Mouse (Mus musculus) layer of hippocampus, adult 9-11 months (tissue): Measurements from ENCODE around the gene Txnrd2.

Experiments
- DNase-seq: peaks from one replicate; pipeline ENCODE4 v3.0.0; 2022

Gene Txnrd2

DNA sequence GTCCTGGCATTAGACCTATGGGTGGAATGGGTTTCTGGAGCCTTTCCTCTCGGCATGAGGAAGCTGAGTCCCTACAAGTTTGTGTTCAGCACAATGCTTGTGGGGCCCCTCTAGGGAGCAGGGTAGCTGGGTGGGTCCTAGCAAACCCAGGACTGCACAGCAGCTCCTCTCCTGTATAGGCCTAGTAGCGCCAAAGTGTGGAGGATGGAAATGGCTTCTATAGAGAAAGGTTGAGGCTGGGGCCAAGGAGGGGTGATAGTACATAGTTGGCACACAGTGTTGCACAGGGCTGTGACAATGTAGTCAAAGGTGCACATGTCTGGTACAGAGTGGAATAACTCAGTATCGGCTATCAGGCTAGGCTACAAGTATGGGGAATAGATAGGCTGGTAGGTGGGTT is 32.1 kb upstream of the Txnrd2 start:
- DNase-seq: no peak

DNA sequence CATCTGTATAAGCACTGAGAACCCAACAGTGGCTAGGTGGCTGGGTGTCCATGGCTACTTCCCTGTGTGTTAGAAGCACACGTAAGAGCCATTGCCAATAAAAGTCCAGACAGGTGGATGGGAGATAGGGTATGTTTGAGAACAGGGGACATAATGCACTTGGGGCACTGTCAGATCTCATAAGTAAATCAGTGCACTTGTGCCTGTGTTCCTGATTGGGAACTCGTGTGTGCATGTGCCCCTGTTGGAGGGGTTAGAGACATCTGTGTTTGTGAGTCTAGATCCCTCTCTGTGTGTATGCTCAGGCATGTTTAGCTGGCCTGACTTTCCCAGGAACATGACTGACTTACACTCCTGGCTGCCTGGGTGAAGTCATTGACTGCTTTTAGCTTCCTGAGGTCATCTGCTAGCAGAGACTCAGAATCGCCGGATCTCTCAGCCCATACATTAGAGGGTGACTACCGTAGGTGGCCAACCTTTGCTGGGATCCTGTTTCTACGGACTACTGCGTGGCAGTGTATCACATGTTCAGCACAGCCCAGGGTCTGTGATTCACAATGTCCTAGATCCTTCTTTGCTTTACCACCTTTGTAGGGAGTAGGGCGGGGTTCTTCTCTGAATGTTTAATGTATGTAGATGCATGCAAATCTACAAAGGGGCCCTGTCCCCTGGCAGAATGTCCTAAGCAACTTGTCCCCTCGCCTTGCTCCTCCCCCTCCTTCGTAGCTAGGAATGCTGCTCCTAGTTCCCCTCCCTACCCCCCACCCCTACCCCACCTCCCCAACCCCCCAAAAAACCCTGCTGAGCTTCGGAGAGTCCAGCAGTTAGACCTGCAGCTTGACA is 31.2 kb upstream of the Txnrd2 start:
- no peak for DNase-seq

DNA sequence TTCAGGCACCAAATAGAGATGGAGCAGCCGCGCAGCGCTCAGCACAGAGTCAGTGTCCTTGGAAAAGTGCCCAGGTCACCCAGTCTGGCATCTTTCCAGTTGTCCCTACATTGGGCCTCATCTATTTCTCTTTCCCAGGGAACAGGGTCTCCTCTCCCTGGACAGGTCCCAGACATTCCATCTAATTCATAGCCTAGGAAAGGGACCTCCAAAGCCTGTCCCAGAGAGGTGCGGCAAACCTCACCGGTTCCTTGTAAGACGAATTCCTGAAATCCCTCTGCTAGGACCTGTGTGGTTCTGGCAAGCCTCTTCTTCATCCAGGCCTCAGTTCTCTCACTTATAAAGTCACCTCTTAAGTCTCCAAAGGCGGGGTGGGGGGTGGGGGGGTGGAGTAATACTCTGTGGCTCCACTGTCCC is 30.6 kb upstream of the Txnrd2 start:
- DNase-seq: no peak

DNA sequence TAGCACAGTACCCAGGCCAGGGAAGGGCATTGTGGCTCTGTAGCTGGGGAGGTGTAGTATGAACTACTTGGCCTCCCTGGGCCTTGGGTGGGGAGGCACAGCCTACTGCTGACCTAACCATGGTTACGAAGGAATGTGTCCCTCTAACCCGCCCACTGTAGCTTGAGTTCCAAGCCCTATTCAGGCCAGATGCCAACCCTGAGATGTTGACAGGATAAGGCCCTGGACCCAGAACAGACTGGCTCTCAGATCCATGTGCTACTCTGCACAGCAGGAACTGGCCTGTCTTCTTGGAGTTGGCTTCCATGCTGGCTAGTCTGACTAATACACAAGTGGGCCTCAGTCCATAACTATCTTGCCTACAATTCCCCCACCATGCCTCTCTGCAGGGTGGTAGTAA is 30.0 kb upstream of the Txnrd2 start:
- no peak for DNase-seq

DNA sequence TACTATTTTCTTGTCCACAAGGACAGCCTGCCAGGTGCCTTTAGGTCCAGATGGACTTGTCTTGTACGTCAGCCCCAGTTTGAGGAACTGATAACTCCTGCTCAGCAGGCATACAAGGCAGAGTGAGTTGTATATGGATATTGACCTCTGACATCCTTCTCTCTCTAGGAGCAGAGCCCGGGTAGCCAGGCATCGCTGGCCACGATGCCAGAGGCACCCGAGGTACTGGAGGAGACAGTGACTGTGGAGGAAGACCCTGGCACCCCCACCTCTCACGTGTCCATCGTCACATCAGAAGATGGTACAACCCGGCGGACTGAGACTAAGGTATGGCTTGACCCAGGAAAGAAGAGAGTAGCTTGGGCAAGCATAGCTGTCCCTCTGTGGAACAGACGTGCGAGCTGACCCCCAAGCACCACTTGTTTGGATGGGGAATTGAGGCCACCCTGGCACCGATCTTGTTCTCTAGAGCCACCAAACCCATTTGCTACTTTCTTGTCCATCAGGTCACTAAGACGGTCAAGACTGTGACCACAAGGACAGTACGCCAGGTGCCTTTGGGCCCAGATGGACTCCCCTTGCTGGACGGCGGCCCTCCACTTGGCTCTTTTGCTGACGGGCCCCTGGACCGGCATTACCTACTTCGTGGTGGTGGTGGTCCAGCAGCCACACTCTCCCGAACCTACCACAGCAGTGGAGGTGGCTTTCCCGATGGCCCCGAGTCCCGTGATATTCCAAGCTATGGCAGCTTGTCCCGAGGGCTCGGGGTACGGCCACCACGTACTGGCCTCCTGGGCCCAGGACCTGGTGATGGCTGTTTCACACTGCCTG is 29.2 kb upstream of the Txnrd2 start:
- DNase-seq: no peak

GRCm38 (mm10) chr16:18400028-18400427 is 26.2 kb upstream of the Txnrd2 start:
- DNase-seq: no peak

DNA sequence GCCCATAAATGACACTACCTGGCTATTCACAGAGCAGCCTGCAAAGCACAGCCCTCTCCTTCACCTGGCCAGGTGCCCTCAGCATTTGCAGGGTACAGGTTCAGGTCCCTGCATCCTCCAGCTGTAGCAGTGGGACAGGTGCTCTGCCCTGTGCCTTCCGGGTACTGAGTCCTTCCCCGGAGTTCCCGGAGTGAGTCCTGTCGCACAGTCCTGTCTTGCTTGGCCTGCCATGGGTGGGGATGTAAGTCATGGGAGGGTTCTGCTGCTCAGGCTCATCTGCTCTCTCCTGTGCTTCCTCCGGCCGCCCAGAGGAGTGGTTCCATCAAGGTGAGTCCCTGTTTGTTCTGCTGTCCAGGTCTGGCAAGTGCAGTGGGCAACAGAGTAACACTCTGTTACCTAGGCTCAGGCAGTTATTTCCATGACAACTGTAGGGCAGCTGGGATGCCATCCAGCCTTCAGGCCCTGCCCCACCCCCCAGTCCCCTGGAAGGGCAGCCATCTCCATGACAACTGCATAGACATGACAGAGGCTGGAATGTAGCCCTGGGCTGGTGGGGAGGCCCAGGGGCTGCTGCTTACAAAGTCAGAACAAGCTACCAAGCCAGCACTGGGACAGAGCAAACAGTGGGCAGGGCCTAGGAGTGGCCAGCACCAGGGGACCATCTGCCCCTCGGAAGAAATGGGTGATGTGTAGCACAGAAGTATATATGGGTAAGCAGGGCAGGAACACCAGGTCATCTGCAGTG is 25.5 kb upstream of the Txnrd2 start:
- no peak for DNase-seq

DNA sequence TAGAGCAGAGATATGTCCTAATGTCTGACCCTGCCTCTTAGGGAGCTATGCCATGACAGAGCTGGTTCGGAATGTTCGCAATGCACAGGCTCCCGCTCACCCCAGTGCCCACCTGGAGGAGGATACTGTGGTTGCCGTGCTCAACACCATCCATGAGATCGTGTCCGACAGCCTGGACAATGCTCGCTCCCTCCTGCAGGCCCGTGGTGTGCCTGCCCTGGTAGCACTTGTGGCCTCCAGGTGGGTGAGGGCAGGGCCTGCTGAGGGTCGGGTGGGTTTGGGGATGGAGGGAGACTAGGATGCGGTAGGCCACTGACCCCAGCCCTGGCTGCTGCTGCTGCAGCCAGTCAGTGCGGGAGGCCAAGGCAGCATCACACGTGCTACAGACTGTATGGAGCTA is 22.9 kb upstream of the Txnrd2 start:
- no peak for DNase-seq

DNA sequence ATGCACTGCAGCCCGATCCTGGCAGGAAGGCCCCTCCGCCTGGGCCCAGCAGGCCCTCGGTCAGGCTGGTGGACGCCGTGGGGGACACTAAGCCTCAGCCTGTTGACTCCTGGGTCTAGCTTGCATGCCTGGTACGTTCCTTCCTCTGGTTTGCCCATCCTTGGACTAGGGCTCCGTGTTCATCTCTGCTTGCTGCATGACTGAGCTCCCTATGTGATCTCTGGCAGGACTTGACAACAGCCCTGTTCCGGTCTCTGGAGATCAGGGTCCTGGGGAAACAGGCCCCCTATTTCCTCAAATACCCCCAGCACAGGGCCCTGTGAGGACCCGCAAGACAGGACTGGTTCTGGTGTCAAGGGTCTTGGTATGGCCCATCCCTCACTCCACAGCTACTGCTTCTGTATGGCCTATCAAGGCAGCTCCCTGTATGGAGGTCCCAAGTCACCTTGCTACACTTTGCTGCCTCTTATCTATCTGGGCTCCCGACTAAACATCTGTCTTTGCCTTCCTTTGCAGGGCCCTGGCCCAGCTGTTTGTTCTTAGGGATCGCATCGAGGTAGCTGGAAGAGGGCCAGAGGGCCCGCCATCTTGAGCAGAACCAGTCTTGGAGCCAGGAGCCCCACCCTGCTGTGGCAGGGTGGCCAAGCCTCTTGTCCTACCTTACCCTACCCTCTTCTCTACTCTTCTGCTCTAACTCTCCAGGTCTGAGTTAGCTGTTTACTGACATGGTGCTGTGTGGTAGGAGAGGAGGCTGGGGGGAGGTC is 20.9 kb upstream of the Txnrd2 start:
- DNase-seq: no peak

- no peak for DNase-seq
Observed at GRCm38 (mm10) chr16:18405876-18406275, 20.3 kb upstream of the Txnrd2 start.

GRCm38 (mm10) chr16:18406293-18406692 is 19.9 kb upstream of the Txnrd2 start:
- no peak for DNase-seq

DNA sequence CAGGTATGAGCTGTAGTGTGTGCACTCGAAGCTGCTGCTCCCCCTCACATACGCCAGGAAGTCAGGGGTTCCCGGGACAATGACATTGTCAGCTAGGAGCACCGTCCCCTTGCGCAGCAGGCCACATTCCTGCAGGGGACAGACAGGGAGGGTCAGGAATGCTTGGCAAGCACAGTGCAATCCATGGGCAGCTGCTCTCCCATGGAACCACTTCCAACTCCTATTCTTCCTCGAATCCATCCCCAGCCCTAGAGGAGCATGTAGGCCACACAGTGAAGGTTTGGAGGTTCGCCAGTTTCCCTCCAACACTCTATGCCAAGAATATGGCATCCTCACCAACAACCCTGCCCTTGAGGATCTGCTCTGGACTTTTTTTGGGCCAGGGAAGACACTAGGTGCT is 18.3 kb upstream of the Txnrd2 start:
- DNase-seq: no peak

GRCm38 (mm10) chr16:18409776-18410175 is 16.4 kb upstream of the Txnrd2 start:
- DNase-seq: no peak

DNA sequence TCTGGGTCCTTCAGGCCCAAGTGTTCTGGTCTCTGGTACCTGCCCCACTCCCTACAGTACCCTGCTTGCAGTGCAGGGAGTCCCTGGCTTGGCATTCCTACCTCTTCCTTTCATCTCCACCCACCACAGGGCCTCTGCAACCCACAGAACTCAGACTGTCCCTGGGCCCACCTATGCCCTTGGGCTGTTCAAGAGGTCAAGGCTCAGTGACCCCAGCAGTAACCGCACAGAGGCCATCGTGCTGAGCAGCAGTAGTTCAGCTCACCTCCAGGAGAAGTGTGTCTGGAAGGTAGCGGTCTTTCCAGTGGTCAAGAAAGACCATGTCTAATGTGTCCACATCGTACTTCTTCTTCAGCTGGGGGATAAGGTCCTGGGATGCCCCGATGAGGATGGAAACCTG is 15.8 kb upstream of the Txnrd2 start:
- DNase-seq: no peak

DNA sequence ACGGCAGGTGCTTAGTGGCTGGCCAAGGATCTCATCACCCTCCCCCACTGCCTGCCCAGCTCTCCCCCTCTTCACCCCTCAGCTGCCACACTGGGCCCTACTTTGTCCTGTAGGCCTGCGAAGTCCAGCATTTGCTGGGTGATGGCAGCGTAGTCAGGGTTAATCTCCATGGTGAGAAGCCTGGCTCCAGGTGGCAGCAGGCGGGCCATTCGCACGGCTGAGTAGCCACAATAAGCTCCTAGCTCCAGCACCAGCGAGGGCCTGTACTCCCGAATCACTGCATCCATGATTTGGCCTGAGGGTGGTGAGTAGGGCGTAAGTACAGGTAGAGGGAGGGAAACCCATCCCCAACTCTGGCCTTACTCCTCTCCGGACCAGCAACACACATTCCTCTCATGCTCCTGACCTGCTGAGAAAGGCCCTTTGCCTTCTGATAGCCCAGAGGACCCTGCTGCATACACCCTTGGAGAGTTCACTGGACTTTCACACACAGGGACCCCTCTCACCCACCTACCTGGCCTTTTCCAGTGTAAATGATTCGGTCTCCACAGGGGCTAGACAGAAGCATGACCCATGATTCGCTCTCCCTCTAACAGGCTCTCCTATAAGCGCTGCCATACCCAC is 15.0 kb upstream of the Txnrd2 start:
- no peak for DNase-seq

DNA sequence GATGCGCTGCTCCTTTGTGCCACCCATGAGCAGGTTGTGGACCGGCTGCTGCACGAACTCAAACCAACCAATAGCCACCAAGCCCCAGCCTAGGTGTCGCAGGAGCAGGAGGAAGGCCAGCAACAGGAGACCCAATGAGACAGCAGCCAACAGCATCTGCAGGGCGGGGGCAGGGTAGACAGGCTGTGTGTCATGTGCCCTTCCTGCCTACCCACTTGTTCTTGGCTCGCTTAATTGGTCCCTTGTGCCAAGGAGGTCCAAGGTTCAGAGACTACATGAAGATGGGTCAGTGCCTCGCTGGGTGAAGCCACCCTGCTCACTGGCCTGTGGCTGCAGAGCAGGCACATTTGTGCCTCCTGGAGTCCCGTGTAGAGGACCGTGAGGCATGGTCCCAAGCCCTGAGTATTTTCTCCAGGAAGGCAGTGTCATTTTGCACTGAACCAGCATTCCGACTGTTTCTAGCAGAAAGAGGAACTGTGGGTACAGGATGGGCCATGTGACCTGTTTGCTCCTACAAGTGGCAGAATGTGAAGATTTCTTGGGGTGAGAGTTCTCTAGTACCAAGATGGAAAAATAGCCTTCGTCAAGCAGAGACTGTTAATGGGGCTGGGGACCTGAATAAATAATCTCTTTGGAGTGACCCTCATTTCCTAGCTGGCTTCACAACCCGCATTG is 14.2 kb upstream of the Txnrd2 start:
- peak; percentile 83 for DNase-seq

DNA sequence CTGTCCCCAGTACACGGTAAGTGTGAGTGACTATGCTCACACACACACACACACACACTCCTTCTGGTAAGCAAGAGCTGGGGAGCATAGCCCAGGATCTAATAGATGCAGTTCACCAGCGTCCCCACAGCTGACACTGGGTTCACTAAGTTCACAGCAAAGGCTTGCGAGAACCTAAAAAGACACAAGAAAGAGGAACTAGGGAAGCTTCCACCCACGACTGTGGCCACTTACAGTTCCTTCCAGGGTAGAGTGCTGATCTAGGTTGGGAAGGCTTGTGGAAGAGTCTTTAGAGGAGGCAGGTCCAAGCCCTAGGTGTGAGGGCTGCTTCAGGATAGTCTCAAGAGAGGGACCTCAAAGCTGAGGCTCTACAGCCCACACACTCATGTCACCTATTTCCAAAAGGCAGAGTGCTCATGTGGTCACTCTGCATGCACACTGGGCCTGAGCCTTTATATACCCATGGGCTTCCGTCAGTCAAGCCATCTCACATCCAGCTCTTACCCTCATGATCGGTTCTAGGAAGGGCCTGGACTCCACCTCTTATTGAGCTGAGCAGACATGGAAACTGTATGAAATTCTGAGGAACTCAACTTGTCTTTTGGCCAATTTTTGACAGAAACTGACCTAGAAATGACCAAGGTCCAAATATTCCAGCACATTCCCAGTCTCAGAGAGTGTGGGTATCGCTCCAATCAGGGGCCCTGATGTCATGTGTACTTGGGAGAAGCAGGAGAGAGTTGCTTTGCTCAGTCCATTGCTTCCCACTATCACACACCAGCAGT is 13.0 kb upstream of the Txnrd2 start:
- DNase-seq: peak; percentile 59

DNA sequence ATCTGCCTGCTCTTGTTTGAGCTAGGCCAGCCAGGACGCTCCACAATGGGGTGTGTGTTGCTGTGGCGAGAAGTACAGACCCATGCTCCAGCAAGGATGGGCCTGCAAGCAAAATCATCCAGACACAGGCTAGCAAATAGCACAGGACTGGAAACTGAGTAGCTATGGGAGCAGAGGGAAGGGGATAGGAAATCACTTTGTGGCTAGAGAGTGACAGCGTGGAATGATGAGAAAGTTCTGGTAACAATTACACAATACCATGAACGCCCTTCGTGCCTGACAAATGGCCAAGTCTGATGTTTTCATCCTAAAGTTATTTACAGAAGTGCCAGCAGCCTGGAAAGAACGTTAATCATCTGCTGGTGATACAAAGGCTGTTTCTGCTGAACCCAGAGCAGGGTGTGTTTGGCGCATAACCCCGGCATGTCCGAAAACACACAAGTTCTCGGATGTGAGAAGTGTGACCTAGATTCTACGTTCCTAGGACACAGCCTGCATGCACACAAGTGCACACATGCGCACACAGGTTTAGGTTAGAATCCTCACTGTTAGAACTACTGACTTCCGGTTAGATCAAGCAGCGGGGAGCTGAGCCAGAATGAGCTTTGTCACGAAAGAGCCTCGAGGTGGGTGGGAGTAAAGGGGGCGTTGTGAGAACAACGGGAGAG is 10.0 kb upstream of the Txnrd2 start:
- peak; percentile 68 for DNase-seq

- DNase-seq: no peak
Observed at GRCm38 (mm10) chr16:18416837-18417236, 9.3 kb upstream of the Txnrd2 start.

- DNase-seq: no peak
Observed at GRCm38 (mm10) chr16:18417491-18417890, 8.7 kb upstream of the Txnrd2 start.
